Mouse (Mus musculus) MEL (cell line): ENCODE results near the gene Gbe1. TPM values are rescaled to one million over a fixed set of nuclear protein-coding genes. Genes with fewer than 3 reads are reported as not detected.

Source experiments
- DNase-seq: peaks from one replicate; pipeline ENCODE4 v3.0.0; 2011; ENCODE audit warnings: low read depth, low spot score
- H3K27ac ChIP-seq: 2 replicates; pipeline ENCODE4 v1.5.1; 2012; ENCODE audit warnings: low read depth, mild to moderate bottlenecking, control low read depth, low read length, moderate library complexity; ENCODE audit not compliant: control insufficient read depth
- H3K27me3 ChIP-seq, 2 experiments: fragments of 150-350 bp in 1 of 2; sonication (generic) in 1 of 2; 2 replicates each; pipeline ENCODE4 v1.6.1; 2012; ENCODE audit warnings: low read length in 2 of 2, mild to moderate bottlenecking in 2 of 2, improper control_type of control experiment in 1 of 2, moderate library complexity in 1 of 2; ENCODE audit not compliant: insufficient read depth in 2 of 2, control insufficient read depth in 1 of 2
- H3K36me3 ChIP-seq, 2 experiments: 2 replicates each; pipeline ENCODE4 v1.6.1; 2012 to 2014; ENCODE audit warnings: low read length in 2 of 2, improper control_type of control experiment in 1 of 2, inconsistent platforms in 1 of 2, mild to moderate bottlenecking in 1 of 2; ENCODE audit not compliant: insufficient read depth in 2 of 2, control insufficient read depth in 1 of 2
- H3K4me1 ChIP-seq, 2 experiments: fragments of 150-350 bp in 1 of 2; sonication (generic) in 1 of 2; 2 replicates each; pipeline ENCODE4 v1.6.1; 2012; ENCODE audit warnings: low read length in 2 of 2, improper control_type of control experiment in 1 of 2, mild to moderate bottlenecking in 1 of 2; ENCODE audit not compliant: insufficient read depth in 2 of 2, control insufficient read depth in 1 of 2
- H3K4me3 ChIP-seq, 2 experiments: fragments of 150-350 bp in 1 of 2; sonication (generic) in 1 of 2; 2 replicates each; pipeline ENCODE4 v1.5.1; 2012; ENCODE audit warnings: low read depth in 2 of 2, low read length in 2 of 2, mild to moderate bottlenecking in 2 of 2, moderate library complexity in 2 of 2, control low read depth in 1 of 2, improper control_type of control experiment in 1 of 2; ENCODE audit not compliant: control insufficient read depth in 1 of 2, insufficient read depth in 1 of 2
- H3K79me2 ChIP-seq: 2 replicates; pipeline ENCODE4 v1.6.1; 2012; ENCODE audit warnings: mild to moderate bottlenecking, low read length, moderate library complexity; ENCODE audit not compliant: control insufficient read depth, poor library complexity, insufficient read depth
- H3K9ac ChIP-seq: 2 replicates; pipeline ENCODE4 v1.6.1; 2012; ENCODE audit warnings: low read depth, mild to moderate bottlenecking, control low read depth, low read length, moderate library complexity; ENCODE audit not compliant: control insufficient read depth, poor library complexity, severe bottlenecking
- H3K9me3 ChIP-seq: fragments of 150-350 bp; sonication (generic); replicated peaks from 2 replicates; pipeline ENCODE4 v1.6.1; 2012; ENCODE audit warnings: mild to moderate bottlenecking, low read length, improper control_type of control experiment, moderate library complexity; ENCODE audit not compliant: insufficient read depth
- BHLHE40 ChIP-seq: IDR thresholded peaks from 2 replicates; pipeline ENCODE4 v1.6.1; 2012; ENCODE audit warnings: low read depth, mild to moderate bottlenecking, inconsistent platforms, low read length, improper control_type of control experiment, borderline replicate concordance
- CHD2 ChIP-seq: IDR thresholded peaks from 2 replicates; pipeline ENCODE4 v1.6.1; 2011; ENCODE audit warnings: low read length, improper control_type of control experiment
- CTCF ChIP-seq, 3 experiments: IDR thresholded peaks in 2 of 3; conservative IDR thresholded peaks in 1 of 3; 2 replicates each; pipeline ENCODE4 v1.5.1; 2011 to 2012; ENCODE audit warnings: low read length in 3 of 3, low read depth in 2 of 3, mild to moderate bottlenecking in 2 of 3, improper control_type of control experiment in 1 of 3, inconsistent platforms in 1 of 3, mixed read lengths in 1 of 3, moderate library complexity in 1 of 3; ENCODE audit not compliant: control insufficient read depth in 1 of 3, insufficient read depth in 1 of 3, poor library complexity in 1 of 3, severe bottlenecking in 1 of 3
- EP300 ChIP-seq, 2 experiments: IDR thresholded peaks; 2 replicates each; pipeline ENCODE4 v1.6.1; 2011; ENCODE audit warnings: improper control_type of control experiment in 2 of 2, low read length in 2 of 2, low read depth in 1 of 2, mild to moderate bottlenecking in 1 of 2
- GABPA ChIP-seq: IDR thresholded peaks from 2 replicates; pipeline ENCODE4 v1.6.1; 2012; ENCODE audit warnings: low read depth, mild to moderate bottlenecking, inconsistent platforms, low read length, improper control_type of control experiment, moderate library complexity
- GATA1 ChIP-seq: IDR thresholded peaks from 2 replicates; pipeline ENCODE4 v1.6.1; 2011; ENCODE audit warnings: low read depth, low read length, improper control_type of control experiment
- HCFC1 ChIP-seq: IDR thresholded peaks from 2 replicates; pipeline ENCODE4 v1.6.1; 2012; ENCODE audit warnings: low read depth, mild to moderate bottlenecking, inconsistent platforms, low read length, improper control_type of control experiment, moderate library complexity
- MXI1 ChIP-seq: IDR thresholded peaks from 2 replicates; pipeline ENCODE4 v1.6.1; 2011; ENCODE audit warnings: mild to moderate bottlenecking, low read depth, low read length, improper control_type of control experiment
- NELFE ChIP-seq: IDR thresholded peaks from 2 replicates; pipeline ENCODE4 v1.6.1; 2011; ENCODE audit warnings: low read depth, low read length, improper control_type of control experiment
- POLR2AphosphoS2 ChIP-seq: IDR thresholded peaks from 2 replicates; pipeline ENCODE4 v1.6.1; 2011; ENCODE audit warnings: low read length, improper control_type of control experiment
- RAD21 ChIP-seq: IDR thresholded peaks from 2 replicates; pipeline ENCODE4 v1.6.1; 2011; ENCODE audit warnings: mild to moderate bottlenecking, low read depth, low read length, improper control_type of control experiment
- TAL1 ChIP-seq: IDR thresholded peaks from 2 replicates; pipeline ENCODE4 v1.6.1; 2012; ENCODE audit warnings: mild to moderate bottlenecking, inconsistent platforms, low read length, moderate library complexity, mixed read lengths
- TBP ChIP-seq: IDR thresholded peaks from 2 replicates; pipeline ENCODE4 v1.8.0; 2011; ENCODE audit warnings: low read depth, low read length, improper control_type of control experiment
- TCF12 ChIP-seq: IDR thresholded peaks from 2 replicates; pipeline ENCODE4 v1.6.1; 2014; ENCODE audit warnings: low read depth, mild to moderate bottlenecking, inconsistent platforms, low read length, improper control_type of control experiment, moderate library complexity
- UBTF ChIP-seq: IDR thresholded peaks from 2 replicates; pipeline ENCODE4 v1.6.1; 2012; ENCODE audit warnings: low read depth, mild to moderate bottlenecking, inconsistent platforms, low read length, improper control_type of control experiment, moderate library complexity, borderline replicate concordance; ENCODE audit not compliant: insufficient read depth
- USF1 ChIP-seq: IDR thresholded peaks from 2 replicates; pipeline ENCODE4 v1.6.1; 2014; ENCODE audit warnings: low read depth, mild to moderate bottlenecking, inconsistent platforms, low read length, improper control_type of control experiment, moderate library complexity
- polyA plus RNA-seq, 2 experiments: library from polyadenylated mRNA; stranded (reverse) in 1 of 2; unstranded in 1 of 2; fragments of >175 nt in 1 of 2; fragments of >200 nt in 1 of 2; gene quantifications; 2 replicates each; pipeline versions ENCODE4 v1.2.1 to v1.2.4; 2012; ENCODE audit warnings: low replicate concordance in 2 of 2, low read depth in 1 of 2; ENCODE audit not compliant: insufficient read length in 2 of 2, insufficient read depth in 1 of 2, missing spikeins in 1 of 2
- total RNA-seq: library from RNA; depleted of rRNA; stranded (reverse); fragments of 300-350 nt; gene quantifications from 2 replicates; pipeline ENCODE4 v1.2.3, GENCODE M21; 2012

Gbe1 gene
- total and polyA plus RNA-seq, 3 experiments, result 4.1 to 12.0 TPM; not detected in 1

DNA sequence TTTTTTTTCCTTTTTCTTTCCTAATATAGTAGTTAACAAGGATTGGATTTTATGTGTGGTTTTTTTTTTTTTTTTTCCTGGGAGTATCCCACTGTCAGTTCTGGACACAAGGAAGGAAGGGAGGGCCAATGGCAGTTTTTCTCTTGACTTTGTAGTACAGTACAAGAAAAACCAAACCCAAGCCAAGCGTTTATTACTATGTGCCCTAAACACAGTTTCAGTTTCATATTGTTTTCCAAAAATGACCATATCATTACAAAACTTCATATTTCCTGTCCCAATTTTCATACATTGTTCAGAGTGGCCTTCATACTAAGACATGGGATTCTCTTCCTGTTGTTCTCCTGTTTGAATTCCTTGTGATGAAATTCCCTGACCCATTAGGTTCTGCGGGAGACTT is 94.0 kb downstream of the Gbe1 start:
- Histone ChIP-seq H3K79me2 (no peaks in the 10 kb centered on the region), H3K4me1 (no peaks in the 10 kb centered on the region), H3K27ac (no peak overlapping the region), H3K9ac (no peak overlapping the region), H3K27me3 (no peaks in the 10 kb centered on the region), H3K4me3 (no peak overlapping the region), H3K36me3 (no peaks in the 10 kb centered on the region), H3K9me3 (no peaks in the 10 kb centered on the region)
- DNase-seq, result no peak
- TF ChIP-seq UBTF, result no peak

DNA sequence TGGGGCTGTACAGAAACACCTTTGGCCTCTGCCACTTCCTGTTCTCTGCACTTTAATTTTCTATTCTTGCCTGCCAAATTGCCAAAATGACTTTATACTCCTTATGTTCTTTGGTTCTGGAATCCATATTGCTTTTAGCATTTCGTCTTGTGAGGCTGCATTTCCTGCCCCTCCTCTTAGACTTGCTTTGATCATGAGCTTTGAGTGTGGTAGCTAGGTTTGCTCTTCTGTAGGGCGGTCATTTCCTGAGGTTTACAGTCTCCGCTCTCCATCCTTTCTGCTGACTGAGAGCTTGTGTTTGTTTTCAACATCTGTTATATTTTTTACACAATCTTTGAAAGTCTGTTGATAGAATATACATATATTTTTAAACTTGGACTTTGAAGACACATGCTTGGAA is 107.3 kb downstream of the Gbe1 start:
- DNase-seq, result no peak
- Histone ChIP-seq H3K9ac (no peak overlapping the region), H3K27me3 (no peaks in the 10 kb centered on the region), H3K79me2 (no peaks in the 10 kb centered on the region), H3K27ac (no peak overlapping the region), H3K4me3 (no peak overlapping the region), H3K36me3 (no peaks in the 10 kb centered on the region), H3K4me1 (no peaks in the 10 kb centered on the region), H3K9me3 (no peaks in the 10 kb centered on the region)
- no peak for TF ChIP-seq RAD21
- TF ChIP-seq NELFE, result no peak

DNA sequence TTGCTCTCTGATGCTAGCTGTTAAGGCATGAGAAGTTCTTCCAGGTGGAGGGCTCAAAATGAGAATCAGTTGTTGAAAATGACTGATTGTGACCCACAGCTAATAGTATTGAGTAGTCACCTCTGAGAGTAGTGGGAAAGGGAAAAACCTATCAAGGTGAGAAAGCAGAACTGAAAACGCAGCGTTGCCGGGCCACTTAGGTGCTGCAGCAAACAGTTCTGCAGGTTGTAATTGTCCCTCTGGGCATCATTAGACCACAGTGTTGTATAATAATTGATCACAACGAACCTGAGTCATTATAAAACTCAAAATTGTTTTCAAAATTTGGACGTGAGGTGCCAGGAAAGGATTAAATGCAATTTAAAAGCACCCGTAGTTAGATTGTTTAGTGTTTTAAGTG is 135.8 kb downstream of the Gbe1 start:
- Histone ChIP-seq H3K27ac (no peak overlapping the region), H3K9ac (no peak overlapping the region), H3K36me3 (no peaks in the 10 kb centered on the region), H3K27me3 (no peaks in the 10 kb centered on the region), H3K4me1 (no peaks in the 10 kb centered on the region), H3K79me2 (no peaks in the 10 kb centered on the region), H3K9me3 (no peaks in the 10 kb centered on the region)
- no peak for DNase-seq
- TF ChIP-seq CHD2 (no peak), TCF12 (no peak), MXI1 (no peak), TBP (no peak)
- TF ChIP-seq, all 39 proteins: peak for 0
- no peak overlapping the region for H3K4me3 ChIP-seq

DNA sequence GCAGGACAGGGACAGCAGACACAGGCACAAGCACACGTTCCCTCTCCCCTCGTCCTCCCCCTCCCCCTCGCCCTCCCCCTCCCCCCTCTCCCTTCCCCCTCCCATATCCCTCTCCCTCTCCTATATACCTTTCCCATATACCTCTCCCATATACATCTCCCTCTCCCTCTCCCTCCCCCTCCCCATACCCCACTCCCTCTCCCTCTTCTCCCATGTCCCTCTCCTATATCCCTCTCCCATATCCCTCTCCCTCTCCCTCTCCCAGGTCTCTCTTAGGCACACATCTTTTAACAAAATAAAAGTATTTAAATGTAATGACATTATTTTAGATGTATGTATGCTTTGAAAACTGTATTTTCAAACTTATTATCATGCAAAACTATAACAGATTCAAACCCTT is 161.8 kb downstream of the Gbe1 start:
- Histone ChIP-seq H3K4me3 (no peak overlapping the region), H3K9ac (no peak overlapping the region), H3K36me3 (no peaks in the 10 kb centered on the region), H3K4me1 (no peaks in the 10 kb centered on the region), H3K79me2 (no peaks in the 10 kb centered on the region), H3K9me3 (no peaks in the 10 kb centered on the region), H3K27me3 (no peaks in the 10 kb centered on the region), H3K27ac (no peak overlapping the region)
- no peak for TF ChIP-seq EP300 (IDR thresholded peaks at IDR 0.05; ENCODE audit: low read depth in 1 of 2, low read length in 2 of 2)
- no peak for TF ChIP-seq POLR2AphosphoS2
- TF ChIP-seq UBTF, result no peak
- TF ChIP-seq TAL1, result no peak
- no peak for TF ChIP-seq BHLHE40
- no peak for TF ChIP-seq GABPA
- TF ChIP-seq GATA1, result no peak
- TF ChIP-seq NELFE, result no peak
- no peak for TF ChIP-seq HCFC1
- TF ChIP-seq USF1, result no peak
- no peak for TF ChIP-seq CHD2
- TF ChIP-seq CTCF (IDR thresholded peaks at IDR 0.05 in 2 of 3, conservative IDR thresholded peaks at IDR 0.05 in 1 of 3; ENCODE audit: control insufficient read depth in 1 of 3, insufficient read depth in 1 of 3, low read depth in 2 of 3, low read length in 3 of 3, poor library complexity in 1 of 3, severe bottlenecking in 1 of 3), result no peak
- no peak for DNase-seq
